ENCODE assay signal across 8 mouse cellular contexts in genomic region chr17:34139416-34139815, GRCm38 (mm10). TPM values are rescaled to one million over a fixed set of nuclear protein-coding genes. Genes with fewer than 3 reads are reported as not detected.
DNase-seq lines count a peak whose midpoint lies in the region; ATAC-seq lines count a peak whose summit lies in the region.

No protein-coding gene starts in this region.

- no peaks in the 10 kb centered on the region for H3K36me3 ChIP-seq in heart, embryonic 12.5 days
- H3K36me3 ChIP-seq in kidney, embryonic 16.5 days (ENCODE audit: insufficient read depth, low read length) = no peaks in the 10 kb centered on the region

- DNase-seq in ovary, postnatal 36 days (ENCODE audit: low spot score) = peak; percentile 46
- no peak for DNase-seq in ovary, postnatal 10 days (ENCODE audit: low spot score)
- DNase-seq in lung, postnatal 4 days = peak; percentile 58 to 71
- DNase-seq in right cerebral cortex, postnatal 14 days = no peak
- no peak for DNase-seq in spleen, postnatal 4 days (ENCODE audit: low spot score in 2 of 2)
- DNase-seq in gastrocnemius, postnatal 4 days (ENCODE audit: low spot score in 2 of 2) = no peak

- H3K4me2 ChIP-seq in heart, embryonic 12.5 days = peak overlapping the region; percentile 85
- H3K4me2 ChIP-seq in kidney, embryonic 16.5 days (replicated peaks; ENCODE audit: low read depth, low read length) = peak overlapping the region; percentile 60

- WGBS in heart, embryonic 12.5 days = 1% methylated on average over 16 of the region's 16 CpGs
- 1% methylated on average over 16 of the region's 16 CpGs for whole genome bisulfite sequencing in kidney, embryonic 16.5 days

- peaks cover 11% of the 10 kb centered on the region for H3K4me1 ChIP-seq in heart, embryonic 12.5 days (replicated peaks)
- peaks cover 27% of the 10 kb centered on the region; the same call in 1 of the 2 replicates for H3K4me1 ChIP-seq in kidney, embryonic 16.5 days (ENCODE audit: insufficient read depth, low read length)

- H3K27ac ChIP-seq in heart, embryonic 12.5 days (ENCODE audit: poor library complexity, severe bottlenecking) = no peak overlapping the region
- H3K27ac ChIP-seq in kidney, embryonic 16.5 days (ENCODE audit: low read length) = no peak overlapping the region

- peaks cover 74% of the 10 kb centered on the region for H3K27me3 ChIP-seq in heart, embryonic 12.5 days (replicated peaks)
- peaks cover 18% of the 10 kb centered on the region for H3K27me3 ChIP-seq in kidney, embryonic 16.5 days (ENCODE audit: insufficient read depth, low read length)

- H3K9ac ChIP-seq in heart, embryonic 12.5 days = no peak overlapping the region; the same call in 1 of the 2 replicates
- H3K9ac ChIP-seq in kidney, embryonic 16.5 days (replicated peaks; ENCODE audit: low read length) = peak overlapping the region; percentile 53

- H3K9me3 ChIP-seq in heart, embryonic 12.5 days (replicated peaks) = no peaks in the 10 kb centered on the region
- H3K9me3 ChIP-seq in kidney, embryonic 16.5 days (ENCODE audit: low read length) = no peaks in the 10 kb centered on the region

- no peak for ATAC-seq in heart, embryonic 12.5 days (ENCODE audit: insufficient number of reproducible peaks, low FRiP score)
- ATAC-seq in kidney, embryonic 16.5 days (ENCODE audit: low FRiP score, low TSS enrichment) = 0 out of 2 replicates have a peak, but pooled peaks have one; percentile 10

- peak overlapping the region; percentile 45 for H3K4me3 ChIP-seq in heart, embryonic 12.5 days
- H3K4me3 ChIP-seq in kidney, embryonic 16.5 days (ENCODE audit: low read length) = peak overlapping the region; percentile 37

RNA-seq across cellular contexts. Expression of gene H2-DMb2, which starts 3.7 kb away (rescaled TPM):
- 0.21 TPM in 1 of 2 replicates, not detected in the other for polyA plus RNA-seq in heart, embryonic 12.5 days (2016; fragmentation: Nextera tagmentation; extraction: Ambion mirVana)
- polyA plus RNA-seq in kidney, embryonic 16.5 days (2015; fragmentation: Nextera tagmentation; extraction: Ambion mirVana) = 24.5 and 30.3 TPM in 2 replicates
- total RNA-seq in gastrocnemius, postnatal 4 days (2021) = under 1 TPM; 0.36 to 0.37 TPM

RNA-seq across cellular contexts. Expression of gene H2-DMb1, which starts 13.5 kb away (rescaled TPM):
- 0.33 and 0.41 TPM in 2 replicates for polyA plus RNA-seq in heart, embryonic 12.5 days (2016; fragmentation: Nextera tagmentation; extraction: Ambion mirVana)
- 7.2 and 8.6 TPM in 2 replicates for polyA plus RNA-seq in kidney, embryonic 16.5 days (2015; fragmentation: Nextera tagmentation; extraction: Ambion mirVana)
- 1 to 10 TPM in 1 of 2 experiments, under 1 TPM in 1; 0.70 to 1.4 TPM for total RNA-seq in gastrocnemius, postnatal 4 days (2021)

RNA-seq across cellular contexts. Expression of gene Brd2, which starts 17.0 kb away (rescaled TPM):
- 89.4 and 90.6 TPM in 2 replicates for polyA plus RNA-seq in heart, embryonic 12.5 days (2016; fragmentation: Nextera tagmentation; extraction: Ambion mirVana)
- 117 and 134 TPM in 2 replicates for polyA plus RNA-seq in kidney, embryonic 16.5 days (2015; fragmentation: Nextera tagmentation; extraction: Ambion mirVana)
- total RNA-seq in gastrocnemius, postnatal 4 days (2021) = 100 to 1,000 TPM; 125 to 136 TPM

RNA-seq across cellular contexts. Expression of gene H2-DMa, which starts 20.1 kb away (rescaled TPM):
- 3.9 and 7.8 TPM in 2 replicates for polyA plus RNA-seq in heart, embryonic 12.5 days (2016; fragmentation: Nextera tagmentation; extraction: Ambion mirVana)
- 18.3 and 19.0 TPM in 2 replicates for polyA plus RNA-seq in kidney, embryonic 16.5 days (2015; fragmentation: Nextera tagmentation; extraction: Ambion mirVana)
- total RNA-seq in gastrocnemius, postnatal 4 days (2021) = 1 to 10 TPM; 7.6 to 8.7 TPM

RNA-seq across cellular contexts. Expression of gene H2-Oa, which starts 47.3 kb away (rescaled TPM):
- 0.26 and 0.37 TPM in 2 replicates for polyA plus RNA-seq in heart, embryonic 12.5 days (2016; fragmentation: Nextera tagmentation; extraction: Ambion mirVana)
- polyA plus RNA-seq in kidney, embryonic 16.5 days (2015; fragmentation: Nextera tagmentation; extraction: Ambion mirVana) = 0.52 and 0.82 TPM in 2 replicates
- total RNA-seq in gastrocnemius, postnatal 4 days (2021) = not detected

Comparison
In these comparisons a context has a peak if more than half of its experiments do, and no peak if none do; other contexts are left out.
1. DNase-seq: peak in ovary, postnatal 36 days (single experiment) and lung, postnatal 4 days (2 of 2); none in ovary, postnatal 10 days (single experiment), right cerebral cortex, postnatal 14 days (single experiment), spleen, postnatal 4 days (0 of 2) and gastrocnemius, postnatal 4 days (0 of 2).
2. RNA of gene H2-DMb2, which starts 3.7 kb away (polyA plus RNA-seq): 24.5 to 30.3 TPM in kidney, embryonic 16.5 days; 0.21 TPM in heart, embryonic 12.5 days; every median in the first group is over 10 times any median in the second.